Mouse (Mus musculus): ENCODE measurements at regions not wholly inside any gene's neighbourhood (a gene's known extent, or its start where the extent isn't known, plus 50 kb on each side); places are given as distances from the start of the nearest gene placed in this dataset.

- dilution Hi-C loops (cut with MboI; ENCODE audit: extremely low pct_ligation_motif_present, extremely low pct_unique_long_range_greater_than_20kb, low sequenced_read_pairs): no loop called here
- Histone ChIP-seq H3K4me3 (replicated peaks in 1 of 3; ENCODE audit: low read depth in 2 of 3, low read length in 2 of 3, poor library complexity in 1 of 3) (no peak overlapping the region), H3K27me3 (replicated peaks) (no peaks in the 10 kb centered on the region), H3K9ac (ENCODE audit: insufficient read depth, low read depth) (no peak overlapping the region), H3K4me1 (ENCODE audit: control insufficient read depth in 1 of 2, insufficient read depth in 2 of 2) (no peaks in the 10 kb centered on the region), H3K27ac (ENCODE audit: insufficient read depth, low read depth) (no peak overlapping the region), H3K36me3 (replicated peaks in 1 of 2; ENCODE audit: control insufficient read depth in 1 of 2, insufficient read depth in 1 of 2, low read length in 1 of 2) (no peaks in the 10 kb centered on the region), H3K4me2 (ENCODE audit: insufficient read depth, low read depth, poor library complexity, severe bottlenecking) (no peak overlapping the region), H3K9me3 (replicated peaks; ENCODE audit: low read length) (peaks cover 68% of the 10 kb centered on the region), H3K79me2 (replicated peaks; ENCODE audit: control insufficient read depth, extremely low read depth, insufficient read depth, poor library complexity, severe bottlenecking) (no peaks in the 10 kb centered on the region)
- in situ Hi-C loops (cut with MboI; ENCODE audit: low pct_ligation_motif_present, low pct_unique_long_range_greater_than_20kb, low sequenced_read_pairs): no loop called here
- DNase-seq (ENCODE audit: extremely low read depth): no peak
- TF ChIP-seq E2F4 (IDR thresholded peaks at IDR 0.05; ENCODE audit: insufficient replicate concordance, low read depth, low read length): no peak
- TF ChIP-seq CHD2 (IDR thresholded peaks at IDR 0.05; ENCODE audit: low read length): no peak
- no peak for TF ChIP-seq GABPA (IDR thresholded peaks at IDR 0.05; ENCODE audit: insufficient replicate concordance, low read depth, low read length)
Observed at GRCm38 (mm10) chr10:125814191-125814887, 151.6 kb upstream of the Lrig3 start.

GRCm38 (mm10) chr10:125832134-125832533 is 133.8 kb upstream of the Lrig3 start:
- H3K9me3 ChIP-seq (replicated peaks; ENCODE audit: low read length): peaks cover 61% of the 10 kb centered on the region
- dilution Hi-C loops (cut with MboI; ENCODE audit: extremely low pct_ligation_motif_present, extremely low pct_unique_long_range_greater_than_20kb, low sequenced_read_pairs) (no loop called here), in situ Hi-C loops (cut with MboI; ENCODE audit: low pct_ligation_motif_present, low pct_unique_long_range_greater_than_20kb, low sequenced_read_pairs) (no loop called here)
- no peak overlapping the region for H3K4me2 ChIP-seq (ENCODE audit: insufficient read depth, low read depth, poor library complexity, severe bottlenecking)
- H3K36me3 ChIP-seq (replicated peaks in 1 of 2; ENCODE audit: control insufficient read depth in 1 of 2, insufficient read depth in 1 of 2, low read length in 1 of 2): no peaks in the 10 kb centered on the region
- H3K4me3 ChIP-seq (replicated peaks in 1 of 3; ENCODE audit: low read depth in 2 of 3, low read length in 2 of 3, poor library complexity in 1 of 3): no peak overlapping the region
- TF ChIP-seq NRF1 (IDR thresholded peaks at IDR 0.05; ENCODE audit: low read depth, low read length): no peak
- no peak for TF ChIP-seq USF2 (conservative IDR thresholded peaks at IDR 0.05; ENCODE audit: low read depth, low read length)
- TF ChIP-seq MYC (IDR thresholded peaks at IDR 0.05; ENCODE audit: low read depth, low read length): no peak
- TF ChIP-seq MAX (IDR thresholded peaks at IDR 0.05; ENCODE audit: low read length): no peak
- no peak for TF ChIP-seq HCFC1 (IDR thresholded peaks at IDR 0.05; ENCODE audit: low read depth, low read length)
- no peak overlapping the region for H3K27ac ChIP-seq (ENCODE audit: insufficient read depth, low read depth)
- no peak overlapping the region for H3K9ac ChIP-seq (ENCODE audit: insufficient read depth, low read depth)
- H3K27me3 ChIP-seq (replicated peaks): no peaks in the 10 kb centered on the region
- H3K79me2 ChIP-seq (replicated peaks; ENCODE audit: control insufficient read depth, extremely low read depth, insufficient read depth, poor library complexity, severe bottlenecking): no peaks in the 10 kb centered on the region
- DNase-seq (ENCODE audit: extremely low read depth): no peak
- no peaks in the 10 kb centered on the region for H3K4me1 ChIP-seq (ENCODE audit: control insufficient read depth in 1 of 2, insufficient read depth in 2 of 2)

GRCm38 (mm10) chr10:125832764-125833163 is 133.2 kb upstream of the Lrig3 start:
- H3K27me3 ChIP-seq (replicated peaks): no peaks in the 10 kb centered on the region
- no peaks in the 10 kb centered on the region for H3K4me1 ChIP-seq (ENCODE audit: control insufficient read depth in 1 of 2, insufficient read depth in 2 of 2)
- no peaks in the 10 kb centered on the region for H3K36me3 ChIP-seq (replicated peaks in 1 of 2; ENCODE audit: control insufficient read depth in 1 of 2, insufficient read depth in 1 of 2, low read length in 1 of 2)
- peaks cover 64% of the 10 kb centered on the region for H3K9me3 ChIP-seq (replicated peaks; ENCODE audit: low read length)
- no peak overlapping the region for H3K4me2 ChIP-seq (ENCODE audit: insufficient read depth, low read depth, poor library complexity, severe bottlenecking)
- DNase-seq (ENCODE audit: extremely low read depth): no peak
- dilution Hi-C loops (cut with MboI; ENCODE audit: extremely low pct_ligation_motif_present, extremely low pct_unique_long_range_greater_than_20kb, low sequenced_read_pairs) (no loop called here), in situ Hi-C loops (cut with MboI; ENCODE audit: low pct_ligation_motif_present, low pct_unique_long_range_greater_than_20kb, low sequenced_read_pairs) (no loop called here)
- TF ChIP-seq E2F4 (IDR thresholded peaks at IDR 0.05; ENCODE audit: insufficient replicate concordance, low read depth, low read length) (no peak), IRF4 (IDR thresholded peaks at IDR 0.05; ENCODE audit: low read depth, low read length) (no peak), MXI1 (IDR thresholded peaks at IDR 0.05; ENCODE audit: low read depth, low read length) (no peak), JUND (conservative IDR thresholded peaks at IDR 0.05; ENCODE audit: low read depth, low read length) (no peak), MYC (IDR thresholded peaks at IDR 0.05; ENCODE audit: low read depth, low read length) (no peak), MAFK (IDR thresholded peaks at IDR 0.05; ENCODE audit: insufficient replicate concordance, low read length) (no peak), ZC3H11A (IDR thresholded peaks at IDR 0.05; ENCODE audit: low read depth, low read length) (no peak), USF2 (conservative IDR thresholded peaks at IDR 0.05; ENCODE audit: low read depth, low read length) (no peak), SMC3 (IDR thresholded peaks at IDR 0.05; ENCODE audit: low read depth, low read length) (no peak), ZKSCAN1 (IDR thresholded peaks at IDR 0.05; ENCODE audit: borderline replicate concordance, low read depth, low read length) (no peak), CTCF (conservative IDR thresholded peaks at IDR 0.05 in 1 of 2, IDR thresholded peaks at IDR 0.05 in 1 of 2; ENCODE audit: low read depth in 2 of 2, low read length in 2 of 2) (no peak), HCFC1 (IDR thresholded peaks at IDR 0.05; ENCODE audit: low read depth, low read length) (no peak)
- H3K4me3 ChIP-seq (replicated peaks in 1 of 3; ENCODE audit: low read depth in 2 of 3, low read length in 2 of 3, poor library complexity in 1 of 3): no peak overlapping the region
- H3K79me2 ChIP-seq (replicated peaks; ENCODE audit: control insufficient read depth, extremely low read depth, insufficient read depth, poor library complexity, severe bottlenecking): no peaks in the 10 kb centered on the region
- H3K9ac ChIP-seq (ENCODE audit: insufficient read depth, low read depth): no peak overlapping the region
- no peak overlapping the region for H3K27ac ChIP-seq (ENCODE audit: insufficient read depth, low read depth)

Measured in CH12.LX (cell line).